9 mouse cellular contexts compared by ENCODE assay signal in the genomic region with DNA sequence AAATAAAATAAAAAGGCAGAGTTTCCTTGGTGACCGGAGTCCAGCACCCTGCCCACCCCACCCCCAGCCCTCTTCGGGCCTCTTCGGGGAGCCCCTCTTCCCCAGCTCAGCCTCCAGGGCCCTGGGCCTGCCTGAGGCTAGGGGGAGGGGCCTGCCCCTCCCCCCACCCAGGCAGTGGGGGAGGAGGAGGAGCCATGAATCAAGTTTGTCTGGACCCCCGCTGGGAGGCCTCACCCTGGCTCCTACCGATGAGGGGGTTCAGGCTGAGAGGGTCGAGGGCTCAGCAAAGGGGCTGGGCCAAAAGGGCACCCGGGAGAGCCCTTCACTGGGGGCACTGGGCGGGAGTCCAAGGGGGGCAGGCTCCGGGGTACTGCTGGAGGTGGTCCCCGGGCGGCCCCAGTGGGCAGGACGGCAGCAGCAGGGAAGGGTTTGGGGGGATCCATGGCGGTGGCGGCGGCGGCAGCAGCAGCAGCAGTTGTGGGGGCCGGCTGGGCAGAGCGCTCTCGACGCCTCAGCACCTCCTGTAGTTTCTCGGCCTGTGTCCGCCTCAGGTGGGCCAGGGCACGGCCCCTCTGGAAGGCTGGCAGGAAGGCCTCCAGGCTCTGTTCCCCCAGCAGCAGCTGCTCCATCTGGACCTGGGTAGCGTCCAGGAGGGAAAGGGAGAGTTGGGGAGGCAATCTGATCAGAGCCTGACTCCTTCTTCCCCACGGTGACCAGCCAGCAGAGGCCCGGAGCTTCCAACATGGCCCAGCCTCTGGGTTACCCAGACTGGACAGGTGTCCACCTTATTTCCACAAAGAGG. TPM values are rescaled to one million over a fixed set of nuclear protein-coding genes. Genes with fewer than 3 reads are reported as not detected.
DNase-seq lines count a peak whose midpoint lies in the region; ATAC-seq lines count a peak whose summit lies in the region.
"Had no signal": no experiment of that assay in that cellular context is flagged by ENCODE, and none has a peak within 500 bp of the region (broad histone marks: within the 10 kb centered on the region; RNA-seq: fewer than 3 reads in every experiment).

No protein-coding gene starts in this region.

- no peak for ATAC-seq in forebrain, embryonic 13.5 days
- ATAC-seq in forebrain, embryonic 16.5 days = no peak
- no peak for ATAC-seq in liver, embryonic 11.5 days (replicated peaks; ENCODE audit: low FRiP score)
- ATAC-seq in liver, embryonic 12.5 days = no peak
- no peak for ATAC-seq in limb, embryonic 13.5 days (ENCODE audit: low FRiP score, low read depth)

- WGBS in forebrain, embryonic 13.5 days = 30% methylated on average over 26 of the region's 26 CpGs
- 19% methylated on average over 26 of the region's 26 CpGs for WGBS in forebrain, embryonic 16.5 days
- 44% methylated on average over 26 of the region's 26 CpGs for WGBS in liver, embryonic 11.5 days
- 48% methylated on average over 26 of the region's 26 CpGs for WGBS in liver, embryonic 12.5 days (ENCODE audit: insufficient replicate concordance)
- WGBS in embryonic facial prominence, embryonic 10.5 days = 22% methylated on average over 26 of the region's 26 CpGs
- 21% methylated on average over 25 of the region's 26 CpGs for WGBS in limb, embryonic 13.5 days

- no peak overlapping the region for H3K4me3 ChIP-seq in forebrain, embryonic 13.5 days
- H3K4me3 ChIP-seq in forebrain, embryonic 16.5 days (replicated peaks; ENCODE audit: low read length) = no peak overlapping the region
- no peak overlapping the region for H3K4me3 ChIP-seq in liver, embryonic 11.5 days (ENCODE audit: low read depth, low read length)
- H3K4me3 ChIP-seq in liver, embryonic 12.5 days = no peak overlapping the region
- H3K4me3 ChIP-seq in embryonic facial prominence, embryonic 10.5 days = peak overlapping the region; percentile 34
- H3K4me3 ChIP-seq in limb, embryonic 13.5 days = no peak overlapping the region

- no peak overlapping the region for H3K4me2 ChIP-seq in forebrain, embryonic 13.5 days
- no peak overlapping the region for H3K4me2 ChIP-seq in forebrain, embryonic 16.5 days (ENCODE audit: low read length)
- peak overlapping the region; percentile 40 for H3K4me2 ChIP-seq in liver, embryonic 11.5 days
- no peak overlapping the region for H3K4me2 ChIP-seq in liver, embryonic 12.5 days
- H3K4me2 ChIP-seq in limb, embryonic 13.5 days (replicated peaks) = peak overlapping the region; percentile 32

- no peaks in the 10 kb centered on the region for H3K27me3 ChIP-seq in forebrain, embryonic 13.5 days
- no peaks in the 10 kb centered on the region for H3K27me3 ChIP-seq in forebrain, embryonic 16.5 days (replicated peaks; ENCODE audit: control insufficient read depth, insufficient read depth, low read length)
- H3K27me3 ChIP-seq in liver, embryonic 11.5 days (replicated peaks; ENCODE audit: control insufficient read depth, insufficient read depth, low read length) = no peaks in the 10 kb centered on the region
- H3K27me3 ChIP-seq in liver, embryonic 12.5 days (replicated peaks) = peaks cover 32% of the 10 kb centered on the region
- H3K27me3 ChIP-seq in embryonic facial prominence, embryonic 10.5 days (replicated peaks; ENCODE audit: low read depth, poor library complexity, severe bottlenecking) = no peaks in the 10 kb centered on the region
- no peaks in the 10 kb centered on the region for H3K27me3 ChIP-seq in limb, embryonic 13.5 days

- H3K4me1 ChIP-seq in forebrain, embryonic 13.5 days = peaks cover 25% of the 10 kb centered on the region
- H3K4me1 ChIP-seq in forebrain, embryonic 16.5 days (replicated peaks; ENCODE audit: control insufficient read depth, insufficient read depth, low read length) = peaks cover 22% of the 10 kb centered on the region
- H3K4me1 ChIP-seq in liver, embryonic 11.5 days (replicated peaks; ENCODE audit: control insufficient read depth, insufficient read depth, low read length) = peaks cover 18% of the 10 kb centered on the region
- peaks cover 42% of the 10 kb centered on the region for H3K4me1 ChIP-seq in liver, embryonic 12.5 days
- peaks cover 40% of the 10 kb centered on the region for H3K4me1 ChIP-seq in embryonic facial prominence, embryonic 10.5 days
- peaks cover 24% of the 10 kb centered on the region for H3K4me1 ChIP-seq in limb, embryonic 13.5 days

- H3K36me3 ChIP-seq in forebrain, embryonic 13.5 days (ENCODE audit: poor library complexity, severe bottlenecking) = peaks cover 38% of the 10 kb centered on the region
- no peaks in the 10 kb centered on the region for H3K36me3 ChIP-seq in forebrain, embryonic 16.5 days (ENCODE audit: control insufficient read depth, insufficient read depth)
- no peaks in the 10 kb centered on the region for H3K36me3 ChIP-seq in liver, embryonic 11.5 days (ENCODE audit: control insufficient read depth, insufficient read depth, low read length)
- no peaks in the 10 kb centered on the region for H3K36me3 ChIP-seq in liver, embryonic 12.5 days
- H3K36me3 ChIP-seq in embryonic facial prominence, embryonic 10.5 days (replicated peaks) = peaks cover 52% of the 10 kb centered on the region
- peaks cover 48% of the 10 kb centered on the region for H3K36me3 ChIP-seq in limb, embryonic 13.5 days

- H3K9ac ChIP-seq in forebrain, embryonic 13.5 days = peak overlapping the region; percentile 27; the same call in 1 of the 2 replicates
- no peak overlapping the region for H3K9ac ChIP-seq in forebrain, embryonic 16.5 days (replicated peaks; ENCODE audit: low read depth, low read length)
- H3K9ac ChIP-seq in liver, embryonic 11.5 days (ENCODE audit: low read depth, low read length) = peak overlapping the region; percentile 32
- no peak overlapping the region; the same call in 1 of the 2 replicates for H3K9ac ChIP-seq in liver, embryonic 12.5 days
- peak overlapping the region; percentile 54 for H3K9ac ChIP-seq in limb, embryonic 13.5 days

- H3K27ac ChIP-seq in forebrain, embryonic 13.5 days = no peak overlapping the region
- no peak overlapping the region for H3K27ac ChIP-seq in forebrain, embryonic 16.5 days (ENCODE audit: low read length)
- H3K27ac ChIP-seq in liver, embryonic 11.5 days (ENCODE audit: low read depth, low read length) = no peak overlapping the region
- no peak overlapping the region for H3K27ac ChIP-seq in liver, embryonic 12.5 days
- peak overlapping the region; percentile 72 for H3K27ac ChIP-seq in embryonic facial prominence, embryonic 10.5 days (replicated peaks)
- no peak overlapping the region for H3K27ac ChIP-seq in limb, embryonic 13.5 days

- no peaks in the 10 kb centered on the region for H3K9me3 ChIP-seq in forebrain, embryonic 13.5 days (replicated peaks)
- H3K9me3 ChIP-seq in forebrain, embryonic 16.5 days (ENCODE audit: control insufficient read depth, low read length) = no peaks in the 10 kb centered on the region
- no peaks in the 10 kb centered on the region for H3K9me3 ChIP-seq in liver, embryonic 11.5 days (ENCODE audit: control insufficient read depth, low read length)
- no peaks in the 10 kb centered on the region for H3K9me3 ChIP-seq in liver, embryonic 12.5 days (replicated peaks)
- H3K9me3 ChIP-seq in embryonic facial prominence, embryonic 10.5 days = peaks cover under 1% of the 10 kb centered on the region; the same call in 1 of the 2 replicates
- no peaks in the 10 kb centered on the region for H3K9me3 ChIP-seq in limb, embryonic 13.5 days

- no peak for DNase-seq in liver, embryonic 11.5 days (ENCODE audit: low spot score)
- DNase-seq in embryonic facial prominence, embryonic 10.5 days (ENCODE audit: low spot score) = peak; percentile 21
- no peak for DNase-seq in layer of hippocampus, adult 9-10 months (ENCODE audit: low spot score)
- DNase-seq in thymus, postnatal 25 days = no peak
- DNase-seq: adrenal gland, adult 8-10 months had no signal

RNA-seq across cellular contexts. Expression of gene Vps37d, which starts 4.5 kb away (rescaled TPM):
- polyA plus RNA-seq in forebrain, embryonic 13.5 days (2015; fragmentation: Nextera tagmentation; extraction: Ambion mirVana) = 17.8 and 19.1 TPM in 2 replicates
- polyA plus RNA-seq in forebrain, embryonic 16.5 days (2015; fragmentation: Nextera tagmentation; extraction: Ambion mirVana) = 27.2 and 27.7 TPM in 2 replicates
- polyA plus RNA-seq in liver, embryonic 11.5 days (2014; fragmentation: Nextera tagmentation; extraction: Ambion mirVana) = 2.6 and 3.0 TPM in 2 replicates
- polyA plus RNA-seq in liver, embryonic 12.5 days (2016; fragmentation: Nextera tagmentation; extraction: Ambion mirVana) = 1.2 and 1.3 TPM in 2 replicates
- 9.2 and 9.5 TPM in 2 replicates for polyA plus RNA-seq in embryonic facial prominence, embryonic 10.5 days (2016; fragmentation: Nextera tagmentation; extraction: Ambion mirVana)
- polyA plus RNA-seq in limb, embryonic 13.5 days (2015; fragmentation: Nextera tagmentation; extraction: Ambion mirVana) = 12.7 and 15.1 TPM in 2 replicates

RNA-seq across cellular contexts. Expression of gene Bud23, which starts 8.8 kb away (rescaled TPM):
- 101 and 112 TPM in 2 replicates for polyA plus RNA-seq in forebrain, embryonic 13.5 days (2015; fragmentation: Nextera tagmentation; extraction: Ambion mirVana)
- polyA plus RNA-seq in forebrain, embryonic 16.5 days (2015; fragmentation: Nextera tagmentation; extraction: Ambion mirVana) = 81.9 and 96.3 TPM in 2 replicates
- polyA plus RNA-seq in liver, embryonic 11.5 days (2014; fragmentation: Nextera tagmentation; extraction: Ambion mirVana) = 157 and 158 TPM in 2 replicates
- 97.8 and 104 TPM in 2 replicates for polyA plus RNA-seq in liver, embryonic 12.5 days (2016; fragmentation: Nextera tagmentation; extraction: Ambion mirVana)
- polyA plus RNA-seq in embryonic facial prominence, embryonic 10.5 days (2016; fragmentation: Nextera tagmentation; extraction: Ambion mirVana) = 190 and 194 TPM in 2 replicates
- polyA plus RNA-seq in limb, embryonic 13.5 days (2015; fragmentation: Nextera tagmentation; extraction: Ambion mirVana) = 143 and 145 TPM in 2 replicates

RNA-seq across cellular contexts. Expression of gene Dnajc30, which starts 9.5 kb away (rescaled TPM):
- 31.3 and 33.8 TPM in 2 replicates for polyA plus RNA-seq in forebrain, embryonic 13.5 days (2015; fragmentation: Nextera tagmentation; extraction: Ambion mirVana)
- 35.2 and 40.4 TPM in 2 replicates for polyA plus RNA-seq in forebrain, embryonic 16.5 days (2015; fragmentation: Nextera tagmentation; extraction: Ambion mirVana)
- 25.1 and 27.2 TPM in 2 replicates for polyA plus RNA-seq in liver, embryonic 11.5 days (2014; fragmentation: Nextera tagmentation; extraction: Ambion mirVana)
- polyA plus RNA-seq in liver, embryonic 12.5 days (2016; fragmentation: Nextera tagmentation; extraction: Ambion mirVana) = 15.9 and 19.1 TPM in 2 replicates
- polyA plus RNA-seq in embryonic facial prominence, embryonic 10.5 days (2016; fragmentation: Nextera tagmentation; extraction: Ambion mirVana) = 27.0 and 27.4 TPM in 2 replicates
- polyA plus RNA-seq in limb, embryonic 13.5 days (2015; fragmentation: Nextera tagmentation; extraction: Ambion mirVana) = 35.5 and 35.7 TPM in 2 replicates

RNA-seq across cellular contexts. Expression of gene Mlxipl, which starts 16.1 kb away (rescaled TPM):
- 1.4 and 1.6 TPM in 2 replicates for polyA plus RNA-seq in forebrain, embryonic 13.5 days (2015; fragmentation: Nextera tagmentation; extraction: Ambion mirVana)
- polyA plus RNA-seq in forebrain, embryonic 16.5 days (2015; fragmentation: Nextera tagmentation; extraction: Ambion mirVana) = 0.68 and 0.76 TPM in 2 replicates
- 18.5 and 18.7 TPM in 2 replicates for polyA plus RNA-seq in liver, embryonic 11.5 days (2014; fragmentation: Nextera tagmentation; extraction: Ambion mirVana)
- polyA plus RNA-seq in liver, embryonic 12.5 days (2016; fragmentation: Nextera tagmentation; extraction: Ambion mirVana) = 11.6 and 12.2 TPM in 2 replicates
- polyA plus RNA-seq in embryonic facial prominence, embryonic 10.5 days (2016; fragmentation: Nextera tagmentation; extraction: Ambion mirVana) = 3.5 and 3.8 TPM in 2 replicates
- 1.6 and 2.2 TPM in 2 replicates for polyA plus RNA-seq in limb, embryonic 13.5 days (2015; fragmentation: Nextera tagmentation; extraction: Ambion mirVana)

RNA-seq across cellular contexts. Expression of gene Stx1a, which starts 50.3 kb away (rescaled TPM):
- polyA plus RNA-seq in forebrain, embryonic 13.5 days (2015; fragmentation: Nextera tagmentation; extraction: Ambion mirVana) = 34.1 and 38.7 TPM in 2 replicates
- 81.6 and 110 TPM in 2 replicates for polyA plus RNA-seq in forebrain, embryonic 16.5 days (2015; fragmentation: Nextera tagmentation; extraction: Ambion mirVana)
- 6.2 and 6.4 TPM in 2 replicates for polyA plus RNA-seq in liver, embryonic 11.5 days (2014; fragmentation: Nextera tagmentation; extraction: Ambion mirVana)
- 2.7 and 2.8 TPM in 2 replicates for polyA plus RNA-seq in liver, embryonic 12.5 days (2016; fragmentation: Nextera tagmentation; extraction: Ambion mirVana)
- polyA plus RNA-seq in embryonic facial prominence, embryonic 10.5 days (2016; fragmentation: Nextera tagmentation; extraction: Ambion mirVana) = 13.5 and 13.8 TPM in 2 replicates
- polyA plus RNA-seq in limb, embryonic 13.5 days (2015; fragmentation: Nextera tagmentation; extraction: Ambion mirVana) = 11.7 and 13.1 TPM in 2 replicates

Comparison
In these comparisons a context has a peak if more than half of its experiments do, and no peak if none do; other contexts are left out.
1. H3K4me2 ChIP-seq: peak in liver, embryonic 11.5 days (single experiment) and limb, embryonic 13.5 days (single experiment); none in forebrain, embryonic 13.5 days (single experiment), forebrain, embryonic 16.5 days (single experiment) and liver, embryonic 12.5 days (single experiment).
2. H3K9ac ChIP-seq: peak in forebrain, embryonic 13.5 days (single experiment), liver, embryonic 11.5 days (single experiment) and limb, embryonic 13.5 days (single experiment); none in forebrain, embryonic 16.5 days (single experiment) and liver, embryonic 12.5 days (single experiment).